Mouse (Mus musculus) left cerebral cortex, adult 2 months (tissue): ENCODE results near the gene Zfp768. TPM values are rescaled to one million over a fixed set of nuclear protein-coding genes. Genes with fewer than 3 reads are reported as not detected.

ENCODE experiments used
- DNase-seq, 2 experiments: peaks; one replicate each; pipeline ENCODE4 v3.0.0; 2021 to 2022; ENCODE audit warnings: low spot score in 2 of 2, mixed read lengths in 1 of 2; ENCODE audit errors: extremely low spot score in 1 of 2
- H3K27ac ChIP-seq: fragments of 200-600 bp; 2 replicates; pipeline ENCODE4 v1.8.1; 2022
- H3K4me3 ChIP-seq: fragments of 200-600 bp; 2 replicates; pipeline ENCODE4 v1.8.1; 2022
- CTCF ChIP-seq: fragments of 200-600 bp; IDR thresholded peaks from 2 replicates; pipeline ENCODE4 v1.8.1; 2022; ENCODE audit warnings: antibody characterized with exemption, mild to moderate bottlenecking, moderate library complexity
- intact Hi-C: fragments of 180-260 bp; cut with DNase I; formaldehyde crosslinking; loops from one replicate; pipeline ENCODE4 v1.15.1; 2025
- total RNA-seq, 2 experiments: library from RNA; stranded (reverse); gene quantifications; 2 replicates each; pipeline ENCODE4 v1.2.3; 2021

Gene Zfp768
- total RNA-seq, 2 experiments from 2014 or later: 13.4 to 14.3 TPM

- TF ChIP-seq CTCF: no peak
- DNase-seq: peak in 1 of 2 experiments; percentile 29
- H3K27ac ChIP-seq: no peak overlapping the region
- H3K4me3 ChIP-seq: no peak overlapping the region
- intact Hi-C loops: no loop called here
These were observed 18.7 kb downstream of the Zfp768 start for GRCm38 (mm10) chr7:127326685-127327084.

DNA sequence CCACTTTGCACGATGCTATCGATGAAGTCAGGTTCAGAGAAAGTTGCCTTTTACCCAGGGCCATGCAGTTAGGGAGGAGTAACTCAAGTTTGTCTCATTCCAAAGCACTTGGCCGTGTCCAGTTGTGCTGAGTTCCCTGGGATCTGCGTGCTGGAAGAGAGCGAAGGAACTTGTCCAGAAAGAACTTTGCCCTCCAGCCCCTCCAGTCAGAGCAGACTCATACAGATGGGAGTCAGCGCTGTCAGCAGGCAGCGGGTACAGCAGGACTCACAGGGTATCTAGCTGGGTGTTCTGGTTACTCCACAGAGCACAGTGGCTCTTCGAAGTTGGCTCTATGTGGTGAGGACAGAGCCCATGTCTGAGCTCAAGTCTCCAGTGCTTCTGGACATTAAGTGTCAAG is 19.8 kb downstream of the Zfp768 start:
- no peak overlapping the region for H3K27ac ChIP-seq
- no peak overlapping the region for H3K4me3 ChIP-seq
- DNase-seq: no peak
- intact Hi-C loops: no loop called here
- no peak for TF ChIP-seq CTCF

- H3K4me3 ChIP-seq: no peak overlapping the region
- intact Hi-C loops: no loop called here
- TF ChIP-seq CTCF: no peak
- DNase-seq: no peak
- no peak overlapping the region for H3K27ac ChIP-seq
These were observed 20.4 kb downstream of the Zfp768 start for GRCm38 (mm10) chr7:127324944-127325343.

GRCm38 (mm10) chr7:127322085-127322484 is 23.3 kb downstream of the Zfp768 start:
- peak; percentile 36 for TF ChIP-seq CTCF
- H3K27ac ChIP-seq: no peak overlapping the region
- intact Hi-C loops: no loop called here

DNA sequence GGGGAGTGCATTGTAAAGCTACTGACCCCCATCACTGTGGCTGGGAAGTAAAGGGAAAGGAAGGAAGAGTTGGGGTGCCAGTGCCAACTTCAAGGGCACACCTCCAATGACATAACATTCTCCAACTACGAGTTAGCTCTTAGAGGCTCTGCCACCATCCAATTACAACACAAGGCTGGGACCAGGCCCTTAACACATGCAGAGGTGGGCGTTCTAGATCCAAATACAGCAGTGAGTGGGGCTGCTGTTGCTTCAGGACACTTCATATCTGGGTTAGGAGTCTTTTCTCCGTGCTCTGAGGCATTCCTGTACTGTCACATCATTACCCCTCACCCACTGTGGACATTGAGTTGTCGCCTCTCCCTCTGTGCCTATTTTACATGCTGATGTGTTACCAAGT is 24.3 kb downstream of the Zfp768 start:
- no peak for TF ChIP-seq CTCF
- no peak for DNase-seq
- intact Hi-C loops: no loop called here
- Histone ChIP-seq H3K4me3 (no peak overlapping the region), H3K27ac (no peak overlapping the region)

More at GRCm38 (mm10) chr7:127322085-127322484, 23.3 kb downstream of the Zfp768 start:
- no peak for DNase-seq
- no peak overlapping the region for H3K4me3 ChIP-seq

DNA sequence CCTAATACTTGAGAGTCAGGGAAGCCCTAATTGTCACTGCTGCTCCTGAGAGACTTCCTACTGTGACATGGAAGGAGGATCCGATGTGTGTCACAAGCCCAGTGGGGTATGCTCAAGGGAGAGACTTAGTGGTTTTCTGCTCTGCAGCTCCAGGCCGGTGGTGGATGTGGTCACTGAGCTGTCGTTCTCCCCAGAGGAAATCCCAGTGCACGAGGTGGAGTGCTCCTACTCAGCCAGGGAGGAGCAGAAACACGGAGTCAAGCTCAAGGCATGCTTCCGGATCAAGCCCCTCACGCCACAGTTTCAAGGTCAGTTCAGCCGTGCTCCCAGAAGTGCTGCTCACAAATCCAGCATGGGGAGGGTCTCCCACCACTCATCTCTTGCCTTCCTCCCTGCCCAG is 31.5 kb downstream of the Zfp768 start:
- DNase-seq: no peak
- Histone ChIP-seq H3K4me3 (no peak overlapping the region), H3K27ac (no peak overlapping the region)
- intact Hi-C loops: no loop called here
- TF ChIP-seq CTCF: no peak

DNA sequence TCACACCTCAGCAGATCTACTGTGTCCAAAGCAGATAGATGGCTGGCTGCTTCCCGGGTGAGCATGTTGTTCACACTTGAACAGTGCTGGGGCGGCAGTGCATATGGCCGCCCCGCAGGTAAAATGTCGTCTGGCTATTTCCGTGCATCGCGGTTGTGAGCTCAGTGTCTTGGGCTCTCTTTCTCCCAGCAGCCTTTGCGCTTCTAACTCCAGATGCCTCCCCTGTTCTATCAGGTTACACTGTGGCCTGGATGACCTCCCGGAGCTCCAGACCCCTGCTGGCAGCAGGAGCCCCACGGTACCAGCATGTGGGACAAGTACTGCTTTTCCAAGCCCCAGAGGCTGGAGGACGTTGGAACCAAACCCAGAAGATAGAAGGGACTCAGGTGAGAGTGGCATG is 35.4 kb downstream of the Zfp768 start:
- no peak for TF ChIP-seq CTCF
- H3K27ac ChIP-seq: no peak overlapping the region
- DNase-seq: no peak
- H3K4me3 ChIP-seq: no peak overlapping the region
- intact Hi-C loops: loop anchor here (2.0 to 5.0 kb wide), 2 partner anchors 35 to 187 kb away; partner anchors contain the start of gene Zfp768

DNA sequence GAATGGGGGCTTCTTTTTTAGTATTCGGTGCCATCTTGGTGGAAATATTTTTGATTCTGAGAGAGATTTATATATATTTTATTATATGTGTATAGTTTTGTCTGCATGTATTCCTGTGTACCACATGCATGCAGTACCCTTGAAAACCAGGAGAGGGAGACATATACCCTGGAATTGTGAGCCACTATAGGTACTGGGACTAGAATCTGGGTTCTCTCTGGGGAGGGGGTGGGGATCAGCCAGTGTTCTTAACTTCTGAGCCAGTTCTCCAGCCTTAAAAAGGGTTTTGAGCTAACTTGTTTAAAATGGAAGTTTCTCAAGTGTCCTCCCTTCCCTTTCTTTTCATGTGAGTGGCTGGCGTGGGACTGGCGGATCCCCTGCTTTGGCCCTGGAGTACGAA is 36.5 kb downstream of the Zfp768 start:
- Histone ChIP-seq H3K4me3 (no peak overlapping the region), H3K27ac (no peak overlapping the region)
- peak; percentile 79 for TF ChIP-seq CTCF
- intact Hi-C loops: loop anchor here (2.0 to 5.0 kb wide), 2 partner anchors 36 to 188 kb away; partner anchors contain the start of gene Zfp768
- DNase-seq: peak; percentile 44 to 46

DNA sequence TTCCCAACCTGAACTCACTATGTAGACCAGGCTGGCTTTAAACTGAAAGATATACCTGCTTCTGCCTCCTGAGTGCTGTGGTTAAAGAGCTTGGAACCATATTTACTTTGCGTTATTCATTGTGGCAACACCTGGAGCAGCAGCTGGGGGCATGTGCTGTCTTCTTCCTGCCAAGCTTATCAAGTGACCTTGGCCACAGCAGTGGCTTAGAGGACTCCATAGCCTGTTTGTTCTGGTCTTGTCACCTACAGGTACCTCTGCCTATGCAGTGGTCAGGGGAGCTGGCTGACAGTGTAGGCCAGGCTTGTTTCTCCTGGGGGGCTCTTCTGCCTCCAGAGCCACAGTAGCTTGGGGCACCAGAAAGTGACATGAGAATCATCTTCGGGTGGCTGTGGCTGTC is 37.0 kb downstream of the Zfp768 start:
- intact Hi-C loops: loop anchor here (2.0 to 5.0 kb wide), 2 partner anchors 36 to 189 kb away; partner anchors contain the start of gene Zfp768
- Histone ChIP-seq H3K27ac (no peak overlapping the region), H3K4me3 (no peak overlapping the region)
- no peak for DNase-seq
- TF ChIP-seq CTCF: no peak

- TF ChIP-seq CTCF: no peak
These were observed 47.7 kb downstream of the Zfp768 start for GRCm38 (mm10) chr7:127297586-127298193.

DNA sequence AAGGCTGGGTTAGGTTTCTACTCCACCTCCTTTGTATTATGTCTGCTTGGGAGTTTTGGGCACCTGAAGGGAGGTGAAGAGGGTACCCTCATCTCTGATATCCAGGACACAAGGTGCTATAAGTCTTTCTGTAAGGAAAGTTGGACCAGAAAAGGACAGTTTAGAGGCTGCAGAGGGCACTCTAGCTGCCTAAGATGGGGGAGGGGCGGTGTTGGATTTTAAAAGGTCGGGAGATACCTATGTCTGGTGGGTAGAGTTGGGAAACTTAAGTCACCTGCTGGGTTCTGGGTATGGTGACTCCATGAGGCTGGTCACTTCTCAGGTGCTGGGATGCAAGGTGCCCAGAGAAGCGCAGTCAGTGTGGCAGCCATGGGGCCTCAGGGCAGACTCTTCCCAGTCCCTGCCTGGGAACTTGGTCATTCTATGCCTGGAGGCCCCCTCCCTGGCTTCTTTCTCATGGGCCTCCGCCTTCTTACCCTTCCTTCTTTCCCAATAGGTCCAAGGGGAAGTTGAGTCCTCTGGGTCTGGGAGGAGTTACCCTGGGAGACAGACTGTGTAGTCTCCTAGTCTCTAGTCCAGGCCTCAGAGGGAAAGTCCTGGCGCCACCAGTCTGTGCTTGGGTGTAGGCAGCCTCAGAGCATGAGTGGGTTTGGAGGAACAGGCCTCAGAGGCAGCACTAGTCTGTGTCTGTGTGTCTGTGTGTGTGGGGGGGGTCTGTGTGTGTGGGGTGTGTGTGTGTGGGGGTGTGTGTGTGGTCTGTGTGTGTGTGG is 48.4 kb downstream of the Zfp768 start:
- Histone ChIP-seq H3K4me3 (no peak overlapping the region), H3K27ac (no peak overlapping the region)
- intact Hi-C loops: no loop called here
- DNase-seq: no peak
- TF ChIP-seq CTCF: no peak

More at GRCm38 (mm10) chr7:127297586-127298193, 47.7 kb downstream of the Zfp768 start:
- intact Hi-C loops: no loop called here
- Histone ChIP-seq H3K4me3 (no peak overlapping the region), H3K27ac (no peak overlapping the region)
- DNase-seq: no peak

- intact Hi-C loops: no loop called here
- no peak for DNase-seq
- no peak within 1 kb of the TSS for H3K4me3 ChIP-seq
These were observed 49.3 kb downstream of the Zfp768 start, which contains the start of gene Itgal for GRCm38 (mm10) chr7:127296098-127296497. Itgal (plus strand) TSS chr7:127296260.

More at GRCm38 (mm10) chr7:127296098-127296497, 49.3 kb downstream of the Zfp768 start, which contains the start of gene Itgal:
- TF ChIP-seq CTCF: no peak
- H3K27ac ChIP-seq: no peak within 1 kb of the TSS

Other genes starting within 250 kb of the Zfp768 start
- under 1 TPM; 0.28 to 0.32 TPM for gene Qprt, start 223.4 kb downstream of the Zfp768 start, total RNA-seq
- gene Spn, start 207.8 kb downstream of the Zfp768 start, total RNA-seq: under 1 TPM; 0.18 to 0.23 TPM
- gene Cd2bp2, start 149.5 kb downstream of the Zfp768 start, total RNA-seq: 10 to 100 TPM; 77.7 to 80.8 TPM
- gene Tbc1d10b, start 137.1 kb downstream of the Zfp768 start, total RNA-seq: 100 to 1,000 TPM in 1 of 2 experiments, 10 to 100 TPM in 1; 91.9 to 110 TPM
- gene Mylpf, start 136.7 kb downstream of the Zfp768 start, total RNA-seq: 1 to 10 TPM; 2.7 to 3.3 TPM
- gene Zfp553, start 112.5 kb downstream of the Zfp768 start, total RNA-seq: 10 to 100 TPM; 17.8 to 20.5 TPM
- gene Sept1, start 112.5 kb downstream of the Zfp768 start, total RNA-seq: 1 to 10 TPM; 3.5 to 6.4 TPM
- gene Zfp771, start 101.3 kb downstream of the Zfp768 start, total RNA-seq: 10 to 100 TPM; 58.8 to 68.6 TPM
- 10 to 100 TPM; 24.1 to 25.9 TPM for gene Dctpp1, start 84.9 kb downstream of the Zfp768 start, total RNA-seq
- 10 to 100 TPM; 33.0 to 39.8 TPM for gene Sephs2, start 71.5 kb downstream of the Zfp768 start, total RNA-seq
- under 1 TPM; 0.37 to 0.59 TPM for gene Itgal, start 49.3 kb downstream of the Zfp768 start, total RNA-seq
- gene Zfp747, start 30.5 kb upstream of the Zfp768 start, total RNA-seq: 1 to 10 TPM; 6.5 to 8.1 TPM
- 1 to 10 TPM; 3.8 to 5.0 TPM for gene 9130019O22Rik, start 41.6 kb upstream of the Zfp768 start, total RNA-seq
- 1 to 10 TPM; 7.6 to 9.3 TPM for gene E430018J23Rik, start 48.0 kb upstream of the Zfp768 start, total RNA-seq
- gene Zfp764, start 61.2 kb upstream of the Zfp768 start, total RNA-seq: 1 to 10 TPM; 3.8 to 5.6 TPM
- 10 to 100 TPM; 13.3 to 13.8 TPM for gene Zfp688, start 76.5 kb upstream of the Zfp768 start, total RNA-seq
- gene Zfp689, start 103.6 kb upstream of the Zfp768 start, total RNA-seq: 1 to 10 TPM; 5.5 to 6.7 TPM
- 10 to 100 TPM; 28.4 to 33.4 TPM for gene Prr14, start 114.0 kb upstream of the Zfp768 start, total RNA-seq
- 10 to 100 TPM; 62.3 to 63.9 TPM for gene Fbrs, start 133.6 kb upstream of the Zfp768 start, total RNA-seq
- gene Srcap, start 166.4 kb upstream of the Zfp768 start, total RNA-seq: 100 to 1,000 TPM; 122 to 126 TPM
- 10 to 100 TPM; 12.6 TPM for gene Gm42715, start 174.0 kb upstream of the Zfp768 start, total RNA-seq
- gene Tmem265, start 215.8 kb upstream of the Zfp768 start, total RNA-seq: 1 to 10 TPM in 1 of 2 experiments, under 1 TPM in 1; 0.50 to 1.0 TPM
- 10 to 100 TPM; 78.1 to 79.8 TPM for gene Phkg2, start 227.8 kb upstream of the Zfp768 start, total RNA-seq
- gene Ccdc189, start 243.0 kb upstream of the Zfp768 start, total RNA-seq: 10 to 100 TPM in 1 of 2 experiments, 1 to 10 TPM in 1; 9.4 to 10.8 TPM
- gene Rnf40, start 243.2 kb upstream of the Zfp768 start, total RNA-seq: 10 to 100 TPM; 78.8 to 79.6 TPM